Mouse (Mus musculus) forebrain, postnatal 0 days (tissue): ENCODE data around the gene Polr3k. TPM values are rescaled to one million over a fixed set of nuclear protein-coding genes. Genes with fewer than 3 reads are reported as not detected.

Experiments
- ATAC-seq: fragments of 200-750 bp; cut with Nextera tagmentation; 2 replicates; pipeline ENCODE4 v1.8.0; 2017; ENCODE audit warnings: mild to moderate bottlenecking, moderate library complexity
- DNase-seq: peaks from one replicate; pipeline ENCODE4 v3.0.0-alpha.2; 2015
- H3K27ac ChIP-seq: fragments of 300-500 bp; sonication (generic); 2 replicates; pipeline ENCODE4 v1.5.1; 2014; ENCODE audit warnings: low read depth, mild to moderate bottlenecking, antibody characterized with exemption, low read length, moderate library complexity, mixed read lengths
- H3K27me3 ChIP-seq: fragments of 300-500 bp; sonication (generic); 2 replicates; pipeline ENCODE4 v1.6.1; 2014; ENCODE audit warnings: mild to moderate bottlenecking, low read length, mixed read lengths; ENCODE audit not compliant: insufficient read depth
- H3K36me3 ChIP-seq: fragments of 300-500 bp; sonication (generic); 2 replicates; pipeline ENCODE4 v1.6.1; 2014; ENCODE audit warnings: mild to moderate bottlenecking, moderate library complexity; ENCODE audit not compliant: insufficient read depth
- H3K4me1 ChIP-seq: fragments of 300-500 bp; sonication (generic); 2 replicates; pipeline ENCODE4 v1.6.1; 2014; ENCODE audit warnings: antibody characterized with exemption; ENCODE audit not compliant: insufficient read depth
- H3K4me2 ChIP-seq: fragments of 300-500 bp; sonication (generic); 2 replicates; pipeline ENCODE4 v1.6.1; 2014; ENCODE audit warnings: low read depth, mild to moderate bottlenecking, moderate library complexity
- H3K4me3 ChIP-seq: fragments of 300-500 bp; sonication (generic); 2 replicates; pipeline ENCODE4 v1.5.1; 2014; ENCODE audit warnings: low read depth, low read length, mixed read lengths
- H3K9ac ChIP-seq: fragments of 300-500 bp; sonication (generic); 2 replicates; pipeline ENCODE4 v1.6.1; 2014; ENCODE audit warnings: mild to moderate bottlenecking
- H3K9me3 ChIP-seq: fragments of 300-500 bp; sonication (generic); 2 replicates; pipeline ENCODE4 v1.6.1; 2016; ENCODE audit warnings: low read length
- CTCF ChIP-seq: sonication (generic); IDR thresholded peaks from 2 replicates; pipeline ENCODE4 v1.5.1; 2016; ENCODE audit warnings: antibody characterized with exemption, control low read depth, low read depth
- WGBS: fragments of 180-500 bp; shearing (Covaris S2); extraction: QIAGEN DNeasy Blood & Tissue Kit; methylation state at CpG from one replicate; pipeline ENCODE4 v1.1.7; 2014; 5-methylcytosine and 5-hydroxymethylcytosine counted together
- polyA plus RNA-seq: library from polyadenylated mRNA; unstranded; fragments of >200 nt; fragmentation: Nextera tagmentation; extraction: Ambion mirVana; gene quantifications from 2 replicates; pipeline ENCODE4 v1.2.1, GENCODE M21; 2015
- total RNA-seq: library from RNA; depleted of rRNA; stranded (reverse); fragments of >200 nt; gene quantifications from 2 replicates; pipeline ENCODE4 v1.2.3, GENCODE M21; 2014; rRNA removed

The Polr3k gene
- total RNA-seq, result 66.5 and 69.2 TPM in 2 replicates
- polyA plus RNA-seq, result 80.1 and 86.1 TPM in 2 replicates

- TF ChIP-seq CTCF, result no peak
- under 1% methylated on average over 35 of the region's 35 CpGs for WGBS
These were observed at the start of gene Polr3k for GRCm38 (mm10) chr2:181863791-181864535. Gene Polr3k (plus strand): TSS chr2:181864337.

GRCm38 (mm10) chr2:181829032-181829650 is 35.0 kb upstream of the Polr3k start:
- no peak for ATAC-seq
- H3K4me2 ChIP-seq, result no peak overlapping the region
- 78% methylated on average over 2 of the region's 2 CpGs for WGBS
- no peak overlapping the region for H3K9ac ChIP-seq
- H3K27me3 ChIP-seq, result no peaks in the 10 kb centered on the region
- H3K4me1 ChIP-seq, result no peaks in the 10 kb centered on the region
- TF ChIP-seq CTCF, result no peak
- H3K36me3 ChIP-seq, result peaks cover 45% of the 10 kb centered on the region
- H3K9me3 ChIP-seq, result no peaks in the 10 kb centered on the region
- no peak overlapping the region for H3K4me3 ChIP-seq
- no peak overlapping the region for H3K27ac ChIP-seq
- DNase-seq, result no peak

More at GRCm38 (mm10) chr2:181863791-181864535, at the start of gene Polr3k:
- Histone ChIP-seq H3K9ac (peak within 1 kb of the TSS; percentile 67), H3K9me3 (no peaks in the 10 kb centered on the region), H3K27ac (peak within 1 kb of the TSS; percentile 87), H3K36me3 (peaks cover 7% of the 10 kb centered on the region), H3K4me2 (peak within 1 kb of the TSS; percentile 77), H3K27me3 (no peaks in the 10 kb centered on the region), H3K4me3 (peak within 1 kb of the TSS; percentile 69), H3K4me1 (peaks cover 15% of the 10 kb centered on the region)
- ATAC-seq (peak; percentile 100), DNase-seq (peak; percentile 98)

GRCm38 (mm10) chr2:181832745-181833144 is 31.4 kb upstream of the Polr3k start:
- 70% methylated on average over 2 of the region's 2 CpGs for WGBS
- TF ChIP-seq CTCF, result no peak
- ATAC-seq, result no peak

GRCm38 (mm10) chr2:181837372-181838292 is 26.5 kb upstream of the Polr3k start, which contains the start of gene Pcmtd2:
Gene Pcmtd2 (plus strand): TSS chr2:181837854.
- WGBS, result 3% methylated on average over 35 of the region's 35 CpGs
- H3K4me3 ChIP-seq, result peak within 1 kb of the TSS; percentile 65
- peaks cover 9% of the 10 kb centered on the region for H3K4me1 ChIP-seq
- H3K27me3 ChIP-seq, result no peaks in the 10 kb centered on the region
- peaks cover 3% of the 10 kb centered on the region; the same call in 1 of the 2 replicates for H3K36me3 ChIP-seq
- peak within 1 kb of the TSS; percentile 74 for H3K9ac ChIP-seq
- peak within 1 kb of the TSS; percentile 89 for H3K27ac ChIP-seq
- 0 out of 2 replicates have a peak, but pooled peaks have one; percentile 14 for TF ChIP-seq CTCF
- H3K9me3 ChIP-seq, result no peaks in the 10 kb centered on the region
- ATAC-seq (peak; percentile 100), DNase-seq (peak; percentile 96)
- peak within 1 kb of the TSS; percentile 74 for H3K4me2 ChIP-seq

More at GRCm38 (mm10) chr2:181832745-181833144, 31.4 kb upstream of the Polr3k start:
- Histone ChIP-seq H3K4me1 (no peaks in the 10 kb centered on the region), H3K27ac (no peak overlapping the region), H3K27me3 (no peaks in the 10 kb centered on the region), H3K9ac (no peak overlapping the region), H3K36me3 (peaks cover 17% of the 10 kb centered on the region; the same call in 1 of the 2 replicates), H3K9me3 (no peaks in the 10 kb centered on the region), H3K4me2 (no peak overlapping the region), H3K4me3 (no peak overlapping the region)
- DNase-seq, result no peak

- WGBS, result 1% methylated on average over 3 of the region's 3 CpGs
- Histone ChIP-seq H3K27ac (peak overlapping the region; percentile 89), H3K9me3 (no peaks in the 10 kb centered on the region), H3K36me3 (peaks cover 4% of the 10 kb centered on the region; the same call in 1 of the 2 replicates), H3K4me2 (peak overlapping the region; percentile 74), H3K9ac (peak overlapping the region; percentile 74), H3K4me1 (peaks cover 9% of the 10 kb centered on the region), H3K4me3 (peak overlapping the region; percentile 65), H3K27me3 (no peaks in the 10 kb centered on the region)
- ATAC-seq (peak; percentile 10; the same call in 1 of the 2 replicates), DNase-seq (peak; percentile 35)
- TF ChIP-seq CTCF, result no peak
These were observed 25.9 kb upstream of the Polr3k start for GRCm38 (mm10) chr2:181838293-181838680.

- H3K9ac ChIP-seq, result no peak overlapping the region
- 83% methylated on average over 5 of the region's 5 CpGs for WGBS
- no peaks in the 10 kb centered on the region for H3K4me1 ChIP-seq
- H3K9me3 ChIP-seq, result no peaks in the 10 kb centered on the region
- H3K27me3 ChIP-seq, result no peaks in the 10 kb centered on the region
- ATAC-seq (no peak), DNase-seq (no peak)
- no peak overlapping the region for H3K4me2 ChIP-seq
- no peak for TF ChIP-seq CTCF
- H3K4me3 ChIP-seq, result no peak overlapping the region
- peaks cover 31% of the 10 kb centered on the region for H3K36me3 ChIP-seq
- no peak overlapping the region for H3K27ac ChIP-seq
These were observed 18.3 kb upstream of the Polr3k start for GRCm38 (mm10) chr2:181845709-181846394.
